Mouse (Mus musculus): ENCODE data around the gene Mospd3. TPM values are rescaled to one million over a fixed set of nuclear protein-coding genes. Genes with fewer than 3 reads are reported as not detected.

Gene Mospd3
- polyA plus RNA-seq, 1 experiment from 2014 or later = 22.9 TPM

- ATAC-seq (ENCODE audit: low FRiP score) (no peak), DNase-seq (ENCODE audit: low spot score) (no peak)
- H3K4me1 ChIP-seq (replicated peaks; ENCODE audit: control insufficient read depth, insufficient read depth, low read length) = no peaks in the 10 kb centered on the region
- H3K27ac ChIP-seq (ENCODE audit: low read depth, low read length) = no peak overlapping the region
- WGBS = 86% methylated on average over 6 of the region's 6 CpGs
- no peak overlapping the region for H3K4me3 ChIP-seq (ENCODE audit: low read depth, low read length)
- no peak overlapping the region for H3K9ac ChIP-seq (ENCODE audit: low read depth, low read length)
- H3K27me3 ChIP-seq (ENCODE audit: control insufficient read depth, insufficient read depth, low read length) = no peaks in the 10 kb centered on the region
- H3K36me3 ChIP-seq (ENCODE audit: control insufficient read depth, insufficient read depth, low read length) = no peaks in the 10 kb centered on the region
- H3K9me3 ChIP-seq (ENCODE audit: control insufficient read depth, low read length) = no peaks in the 10 kb centered on the region
- H3K4me2 ChIP-seq (replicated peaks; ENCODE audit: low read depth, low read length) = no peak overlapping the region
Observed at GRCm38 (mm10) chr5:137580246-137580645, 20.6 kb downstream of the Mospd3 start.

GRCm38 (mm10) chr5:137574470-137574901 is 26.4 kb downstream of the Mospd3 start:
- Histone ChIP-seq H3K4me2 (replicated peaks; ENCODE audit: low read depth, low read length) (peak overlapping the region; percentile 48), H3K36me3 (ENCODE audit: control insufficient read depth, insufficient read depth, low read length) (no peaks in the 10 kb centered on the region), H3K9ac (ENCODE audit: low read depth, low read length) (peak overlapping the region; percentile 58), H3K27me3 (ENCODE audit: control insufficient read depth, insufficient read depth, low read length) (peaks cover 4% of the 10 kb centered on the region; the same call in 1 of the 2 replicates), H3K27ac (ENCODE audit: low read depth, low read length) (no peak overlapping the region), H3K4me3 (ENCODE audit: low read depth, low read length) (peak overlapping the region; percentile 18), H3K4me1 (replicated peaks; ENCODE audit: control insufficient read depth, insufficient read depth, low read length) (no peaks in the 10 kb centered on the region; the same call in 1 of the 2 replicates), H3K9me3 (ENCODE audit: control insufficient read depth, low read length) (no peaks in the 10 kb centered on the region)
- ATAC-seq (ENCODE audit: low FRiP score) (no peak), DNase-seq (ENCODE audit: low spot score) (peak; percentile 56)
- 8% methylated on average over 27 of the region's 27 CpGs for WGBS

- WGBS = 83% methylated on average over 17 of the region's 17 CpGs
- H3K9me3 ChIP-seq (ENCODE audit: control insufficient read depth, low read length) = no peaks in the 10 kb centered on the region
- no peak overlapping the region for H3K9ac ChIP-seq (ENCODE audit: low read depth, low read length)
- H3K27ac ChIP-seq (ENCODE audit: low read depth, low read length) = no peak overlapping the region
- no peak overlapping the region for H3K4me2 ChIP-seq (replicated peaks; ENCODE audit: low read depth, low read length)
- no peak for ATAC-seq (ENCODE audit: low FRiP score)
- H3K4me3 ChIP-seq (ENCODE audit: low read depth, low read length) = no peak overlapping the region
- no peaks in the 10 kb centered on the region for H3K36me3 ChIP-seq (ENCODE audit: control insufficient read depth, insufficient read depth, low read length)
- H3K27me3 ChIP-seq (ENCODE audit: control insufficient read depth, insufficient read depth, low read length) = peaks cover 4% of the 10 kb centered on the region; the same call in 1 of the 2 replicates
- H3K4me1 ChIP-seq (replicated peaks; ENCODE audit: control insufficient read depth, insufficient read depth, low read length) = no peaks in the 10 kb centered on the region; the same call in 1 of the 2 replicates
- no peak for DNase-seq (ENCODE audit: low spot score)
Observed at GRCm38 (mm10) chr5:137570691-137571586, 29.9 kb downstream of the Mospd3 start.

GRCm38 (mm10) chr5:137570181-137570580 is 30.7 kb downstream of the Mospd3 start:
- Histone ChIP-seq H3K27ac (ENCODE audit: low read depth, low read length) (no peak overlapping the region), H3K27me3 (ENCODE audit: control insufficient read depth, insufficient read depth, low read length) (peaks cover 4% of the 10 kb centered on the region; the same call in 1 of the 2 replicates), H3K4me1 (replicated peaks; ENCODE audit: control insufficient read depth, insufficient read depth, low read length) (no peaks in the 10 kb centered on the region; the same call in 1 of the 2 replicates), H3K9ac (ENCODE audit: low read depth, low read length) (no peak overlapping the region), H3K9me3 (ENCODE audit: control insufficient read depth, low read length) (no peaks in the 10 kb centered on the region), H3K36me3 (ENCODE audit: control insufficient read depth, insufficient read depth, low read length) (no peaks in the 10 kb centered on the region), H3K4me3 (ENCODE audit: low read depth, low read length) (no peak overlapping the region), H3K4me2 (replicated peaks; ENCODE audit: low read depth, low read length) (no peak overlapping the region)
- no peak for DNase-seq (ENCODE audit: low spot score)
- ATAC-seq (ENCODE audit: low FRiP score) = no peak
- WGBS = 54% methylated on average over 7 of the region's 7 CpGs

GRCm38 (mm10) chr5:137569665-137570064 is 31.2 kb downstream of the Mospd3 start, which contains the start of gene Tfr2:
Gene Tfr2, plus strand, starts transcription at chr5:137569840.
- WGBS = 29% methylated on average over 9 of the region's 9 CpGs
- Histone ChIP-seq H3K4me2 (replicated peaks; ENCODE audit: low read depth, low read length) (no peak within 1 kb of the TSS), H3K27ac (ENCODE audit: low read depth, low read length) (no peak within 1 kb of the TSS), H3K9ac (ENCODE audit: low read depth, low read length) (no peak within 1 kb of the TSS), H3K36me3 (ENCODE audit: control insufficient read depth, insufficient read depth, low read length) (no peaks in the 10 kb centered on the region), H3K4me3 (ENCODE audit: low read depth, low read length) (no peak within 1 kb of the TSS), H3K4me1 (replicated peaks; ENCODE audit: control insufficient read depth, insufficient read depth, low read length) (no peaks in the 10 kb centered on the region; the same call in 1 of the 2 replicates), H3K27me3 (ENCODE audit: control insufficient read depth, insufficient read depth, low read length) (peaks cover 4% of the 10 kb centered on the region; the same call in 1 of the 2 replicates), H3K9me3 (ENCODE audit: control insufficient read depth, low read length) (no peaks in the 10 kb centered on the region)
- DNase-seq (ENCODE audit: low spot score) (no peak), ATAC-seq (ENCODE audit: low FRiP score) (no peak)

GRCm38 (mm10) chr5:137569031-137569430 is 31.8 kb downstream of the Mospd3 start:
- 72% methylated on average over 12 of the region's 12 CpGs for WGBS
- Histone ChIP-seq H3K27me3 (ENCODE audit: control insufficient read depth, insufficient read depth, low read length) (peaks cover 2% of the 10 kb centered on the region; the same call in 1 of the 2 replicates), H3K9me3 (ENCODE audit: control insufficient read depth, low read length) (no peaks in the 10 kb centered on the region), H3K27ac (ENCODE audit: low read depth, low read length) (no peak overlapping the region), H3K4me1 (replicated peaks; ENCODE audit: control insufficient read depth, insufficient read depth, low read length) (no peaks in the 10 kb centered on the region), H3K36me3 (ENCODE audit: control insufficient read depth, insufficient read depth, low read length) (no peaks in the 10 kb centered on the region), H3K4me2 (replicated peaks; ENCODE audit: low read depth, low read length) (no peak overlapping the region), H3K4me3 (ENCODE audit: low read depth, low read length) (no peak overlapping the region), H3K9ac (ENCODE audit: low read depth, low read length) (no peak overlapping the region)
- no peak for ATAC-seq (ENCODE audit: low FRiP score)
- DNase-seq (ENCODE audit: low spot score) = no peak

- Histone ChIP-seq H3K4me1 (replicated peaks; ENCODE audit: control insufficient read depth, insufficient read depth, low read length) (no peaks in the 10 kb centered on the region), H3K9ac (ENCODE audit: low read depth, low read length) (no peak overlapping the region), H3K27me3 (ENCODE audit: control insufficient read depth, insufficient read depth, low read length) (no peaks in the 10 kb centered on the region), H3K27ac (ENCODE audit: low read depth, low read length) (no peak overlapping the region), H3K4me3 (ENCODE audit: low read depth, low read length) (no peak overlapping the region), H3K36me3 (ENCODE audit: control insufficient read depth, insufficient read depth, low read length) (no peaks in the 10 kb centered on the region), H3K4me2 (replicated peaks; ENCODE audit: low read depth, low read length) (no peak overlapping the region), H3K9me3 (ENCODE audit: control insufficient read depth, low read length) (no peaks in the 10 kb centered on the region)
- ATAC-seq (ENCODE audit: low FRiP score) (no peak), DNase-seq (ENCODE audit: low spot score) (no peak)
- 81% methylated on average over 8 of the region's 8 CpGs for WGBS
Observed at GRCm38 (mm10) chr5:137568223-137568798, 32.5 kb downstream of the Mospd3 start.

GRCm38 (mm10) chr5:137566416-137566815 is 34.4 kb downstream of the Mospd3 start:
- no peak for DNase-seq (ENCODE audit: low spot score)
- no peaks in the 10 kb centered on the region for H3K9me3 ChIP-seq (ENCODE audit: control insufficient read depth, low read length)
- no peaks in the 10 kb centered on the region for H3K4me1 ChIP-seq (replicated peaks; ENCODE audit: control insufficient read depth, insufficient read depth, low read length)
- H3K36me3 ChIP-seq (ENCODE audit: control insufficient read depth, insufficient read depth, low read length) = no peaks in the 10 kb centered on the region
- 96% methylated on average over 5 of the region's 5 CpGs for WGBS
- ATAC-seq (ENCODE audit: low FRiP score) = no peak
- no peak overlapping the region for H3K4me2 ChIP-seq (replicated peaks; ENCODE audit: low read depth, low read length)
- H3K27me3 ChIP-seq (ENCODE audit: control insufficient read depth, insufficient read depth, low read length) = no peaks in the 10 kb centered on the region
- no peak overlapping the region for H3K27ac ChIP-seq (ENCODE audit: low read depth, low read length)
- no peak overlapping the region for H3K4me3 ChIP-seq (ENCODE audit: low read depth, low read length)
- no peak overlapping the region for H3K9ac ChIP-seq (ENCODE audit: low read depth, low read length)

Measured in hindbrain, embryonic 11.5 days (tissue).